Mouse (Mus musculus) T-cell, adult 66 days (primary cell): ENCODE measurements around the gene Il20ra. TPM values are rescaled to one million over a fixed set of nuclear protein-coding genes. Genes with fewer than 3 reads are reported as not detected.

Experiments used
- total RNA-seq, 2 experiments: library from RNA; stranded (reverse); gene quantifications; 3 replicates in 1 of 2; 4 replicates in 1 of 2; pipeline ENCODE4 v1.2.4; 2023

The Il20ra gene
- total RNA-seq = not detected

DNA sequence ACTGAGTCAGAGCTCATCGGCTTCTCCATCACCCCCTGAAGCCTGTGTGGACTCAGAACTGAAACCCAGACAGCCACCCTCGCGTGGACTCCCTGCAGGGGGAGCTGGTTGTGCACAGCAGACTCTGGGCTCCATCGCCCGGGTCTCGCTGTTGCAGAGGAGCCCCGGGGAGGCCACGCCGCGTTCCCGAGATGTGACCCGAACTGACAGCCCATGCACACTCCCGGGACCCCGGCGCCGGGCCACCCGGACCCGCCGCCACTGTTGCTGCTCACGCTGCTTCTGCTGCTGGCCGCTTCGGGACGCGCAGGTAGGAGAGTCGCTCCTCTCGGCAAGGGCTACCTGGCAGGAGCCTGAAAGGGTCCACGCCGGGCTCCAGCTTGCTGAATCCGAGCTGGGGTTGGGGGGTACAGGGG lies at the start of gene Il20ra:
Gene Il20ra (plus strand): TSS at position 150 of the 416 bp plus-strand sequence.

Other genes starting within 250 kb of the Il20ra start
- 100 to 1,000 TPM; 195 to 312 TPM for gene Ifngr1, start 120.6 kb upstream of the Il20ra start, total RNA-seq
- gene Il22ra2, start 90.6 kb upstream of the Il20ra start, total RNA-seq = under 1 TPM; 0.35 to 0.74 TPM
- under 1 TPM; 0.41 to 0.56 TPM for gene Slc35d3, start 138.9 kb downstream of the Il20ra start, total RNA-seq
- gene Pex7, start 195.1 kb downstream of the Il20ra start, total RNA-seq = 10 to 100 TPM; 13.6 to 14.8 TPM
- gene Map3k5, start 221.9 kb downstream of the Il20ra start, total RNA-seq = 10 to 100 TPM; 49.0 to 54.1 TPM